Mouse (Mus musculus) heart, adult 2 months (tissue): ENCODE measurements around the gene Ager.

Source experiments
- CTCF ChIP-seq: fragments of 200-600 bp; IDR thresholded peaks from 2 replicates; pipeline ENCODE4 v1.8.1; 2022; ENCODE audit warnings: antibody characterized with exemption, mild to moderate bottlenecking, moderate library complexity
- EP300 ChIP-seq: fragments of 200-500 bp; IDR thresholded peaks from 2 replicates; pipeline ENCODE4 v1.6.1; 2011; ENCODE audit warnings: low read depth, low read length, control low read depth; ENCODE audit not compliant: insufficient read depth
- POLR2A ChIP-seq: fragments of 200-500 bp; IDR thresholded peaks from 2 replicates; pipeline ENCODE4 v1.6.1; 2011; ENCODE audit warnings: mild to moderate bottlenecking, low read depth, low read length, control low read depth; ENCODE audit not compliant: insufficient read depth

DNA sequence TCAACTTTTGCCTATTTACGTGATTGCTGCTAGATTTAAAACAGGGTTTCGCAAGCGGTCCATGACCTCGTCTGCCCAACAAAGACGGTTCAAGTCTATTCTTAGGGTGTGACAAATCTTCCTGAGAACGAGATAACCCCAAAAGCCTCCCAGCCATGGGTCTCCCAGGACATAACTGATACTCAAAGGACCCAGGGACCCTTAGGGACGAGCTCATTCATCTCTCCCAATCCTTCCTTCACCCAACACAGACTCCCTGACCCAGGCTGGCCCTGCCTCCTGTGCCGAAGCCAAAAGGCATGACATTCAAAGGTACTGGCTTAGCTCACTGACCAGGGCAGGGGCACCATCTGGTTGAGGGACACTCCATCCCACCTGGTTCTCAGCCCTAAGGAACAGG, 41.3 kb upstream of the Ager start:
- no peak for TF ChIP-seq CTCF
- no peak for TF ChIP-seq POLR2A
- TF ChIP-seq EP300: no peak
